Mouse (Mus musculus) heart, postnatal 0 days (tissue): ENCODE results near the gene Lrp1. TPM values are rescaled to one million over a fixed set of nuclear protein-coding genes. Genes with fewer than 3 reads are reported as not detected.

ENCODE experiments used
- ATAC-seq: fragments of 200-750 bp; cut with Nextera tagmentation; 2 replicates; pipeline ENCODE4 v1.8.0; 2017; ENCODE audit warnings: low read depth, moderate number of reproducible peaks, moderate library complexity; ENCODE audit not compliant: insufficient read depth
- DNase-seq: peaks from one replicate; pipeline ENCODE4 v3.0.0-alpha.2; 2016; ENCODE audit warnings: low spot score
- H3K27ac ChIP-seq: fragments of 300-500 bp; sonication (generic); 2 replicates; pipeline ENCODE4 v1.5.1; 2014; ENCODE audit warnings: low read depth, mild to moderate bottlenecking
- H3K27me3 ChIP-seq: fragments of 300-500 bp; sonication (generic); 2 replicates; pipeline ENCODE4 v1.6.1; 2014; ENCODE audit warnings: low read length, mixed read lengths; ENCODE audit not compliant: control insufficient read depth, insufficient read depth
- H3K36me3 ChIP-seq: fragments of 300-500 bp; sonication (generic); replicated peaks from 2 replicates; pipeline ENCODE4 v1.6.1; 2014; ENCODE audit warnings: low read length, mixed read lengths; ENCODE audit not compliant: control insufficient read depth, insufficient read depth
- H3K4me1 ChIP-seq: fragments of 300-500 bp; sonication (generic); 2 replicates; pipeline ENCODE4 v1.6.1; 2014; ENCODE audit warnings: antibody characterized with exemption; ENCODE audit not compliant: control insufficient read depth, insufficient read depth
- H3K4me2 ChIP-seq: fragments of 300-500 bp; sonication (generic); 2 replicates; pipeline ENCODE4 v1.6.1; 2014; ENCODE audit warnings: low read depth, mild to moderate bottlenecking, low read length, moderate library complexity
- H3K4me3 ChIP-seq: fragments of 300-500 bp; sonication (generic); 2 replicates; pipeline ENCODE4 v1.5.1; 2014; ENCODE audit warnings: low read depth, low read length
- H3K9ac ChIP-seq: fragments of 300-500 bp; sonication (generic); replicated peaks from 2 replicates; pipeline ENCODE4 v1.6.1; 2014; ENCODE audit warnings: low read depth, low read length, mixed read lengths
- H3K9me3 ChIP-seq: fragments of 300-500 bp; sonication (generic); replicated peaks from 2 replicates; pipeline ENCODE4 v1.6.1; 2016; ENCODE audit warnings: low read length; ENCODE audit not compliant: control insufficient read depth
- CTCF ChIP-seq: IDR thresholded peaks from 2 replicates; pipeline ENCODE4 v1.5.1; 2016; ENCODE audit warnings: antibody characterized with exemption, control low read depth, low read depth
- EP300 ChIP-seq: IDR thresholded peaks from 2 replicates; pipeline ENCODE4 v1.6.1; 2016; ENCODE audit warnings: antibody characterized with exemption, low read depth
- WGBS: fragments of 180-500 bp; shearing (Covaris S2); extraction: QIAGEN DNeasy Blood & Tissue Kit; methylation state at CpG from one replicate; pipeline ENCODE4 v1.1.7; 2014; 5-methylcytosine and 5-hydroxymethylcytosine counted together
- polyA plus RNA-seq: library from polyadenylated mRNA; unstranded; fragments of >200 nt; fragmentation: Nextera tagmentation; extraction: Ambion mirVana; gene quantifications from 2 replicates; pipeline ENCODE4 v1.2.1, GENCODE M21; 2015
- total RNA-seq: library from RNA; depleted of rRNA; stranded (reverse); fragments of >200 nt; gene quantifications from 2 replicates; pipeline ENCODE4 v1.2.3, GENCODE M21; 2014; ENCODE audit warnings: low replicate concordance

Gene Lrp1
- total and polyA plus RNA-seq, 2 experiments from 2014 or later: 15.7 to 65.9 TPM

GRCm38 (mm10) chr10:127586209-127586608 lies 34.7 kb downstream of the Lrp1 start:
- Histone ChIP-seq H3K4me2 (no peak overlapping the region), H3K36me3 (peaks cover 3% of the 10 kb centered on the region), H3K4me1 (no peaks in the 10 kb centered on the region), H3K4me3 (no peak overlapping the region), H3K27me3 (no peaks in the 10 kb centered on the region), H3K9ac (no peak overlapping the region), H3K27ac (no peak overlapping the region), H3K9me3 (no peaks in the 10 kb centered on the region)
- 75% methylated on average over 4 of the region's 4 CpGs for WGBS
- DNase-seq: no peak
- TF ChIP-seq CTCF (no peak), EP300 (no peak)
- ATAC-seq: no peak

- whole genome bisulfite sequencing: 83% methylated on average over 2 of the region's 2 CpGs
- ATAC-seq (no peak), DNase-seq (no peak)
- no peak overlapping the region for H3K27ac ChIP-seq
- TF ChIP-seq CTCF: no peak
- no peak for TF ChIP-seq EP300
- no peaks in the 10 kb centered on the region for H3K9me3 ChIP-seq
- H3K27me3 ChIP-seq: no peaks in the 10 kb centered on the region
- no peak overlapping the region for H3K4me2 ChIP-seq
- H3K4me3 ChIP-seq: no peak overlapping the region
- H3K9ac ChIP-seq: no peak overlapping the region
- H3K4me1 ChIP-seq: no peaks in the 10 kb centered on the region
- peaks cover 5% of the 10 kb centered on the region for H3K36me3 ChIP-seq
These were observed 35.4 kb downstream of the Lrp1 start for GRCm38 (mm10) chr10:127585598-127585997.

- ATAC-seq: no peak
- H3K36me3 ChIP-seq: peaks cover 5% of the 10 kb centered on the region
- no peak for TF ChIP-seq EP300
- no peak for TF ChIP-seq CTCF
These were observed 37.3 kb downstream of the Lrp1 start for GRCm38 (mm10) chr10:127583649-127584048.

GRCm38 (mm10) chr10:127581291-127581690 lies 39.7 kb downstream of the Lrp1 start:
- Histone ChIP-seq H3K27me3 (no peaks in the 10 kb centered on the region), H3K4me2 (no peak overlapping the region), H3K36me3 (peaks cover 12% of the 10 kb centered on the region), H3K4me1 (no peaks in the 10 kb centered on the region), H3K27ac (no peak overlapping the region), H3K9me3 (no peaks in the 10 kb centered on the region), H3K9ac (no peak overlapping the region), H3K4me3 (no peak overlapping the region)
- no peak for DNase-seq
- no peak for TF ChIP-seq EP300
- no peak for TF ChIP-seq CTCF
- ATAC-seq: no peak
- 68% methylated on average over 9 of the region's 9 CpGs for WGBS

More at GRCm38 (mm10) chr10:127583649-127584048, 37.3 kb downstream of the Lrp1 start:
- H3K27ac ChIP-seq: no peak overlapping the region
- 69% methylated on average over 8 of the region's 8 CpGs for WGBS
- no peak overlapping the region for H3K4me3 ChIP-seq
- H3K9ac ChIP-seq: no peak overlapping the region
- no peak for DNase-seq
- H3K27me3 ChIP-seq: no peaks in the 10 kb centered on the region
- H3K9me3 ChIP-seq: no peaks in the 10 kb centered on the region
- no peak overlapping the region for H3K4me2 ChIP-seq
- H3K4me1 ChIP-seq: no peaks in the 10 kb centered on the region

GRCm38 (mm10) chr10:127577982-127578381 lies 43.0 kb downstream of the Lrp1 start:
- H3K27me3 ChIP-seq: no peaks in the 10 kb centered on the region
- H3K4me1 ChIP-seq: no peaks in the 10 kb centered on the region
- no peak overlapping the region for H3K27ac ChIP-seq
- 84% methylated on average over 15 of the region's 15 CpGs for WGBS
- DNase-seq (no peak), ATAC-seq (no peak)
- TF ChIP-seq CTCF: no peak
- TF ChIP-seq EP300: no peak
- no peak overlapping the region for H3K4me3 ChIP-seq
- no peaks in the 10 kb centered on the region for H3K9me3 ChIP-seq
- H3K4me2 ChIP-seq: no peak overlapping the region
- no peak overlapping the region for H3K9ac ChIP-seq
- peaks cover 19% of the 10 kb centered on the region; the same call in 1 of the 2 replicates for H3K36me3 ChIP-seq

- Histone ChIP-seq H3K36me3 (peaks cover 19% of the 10 kb centered on the region; the same call in 1 of the 2 replicates), H3K27ac (no peak overlapping the region), H3K4me1 (no peaks in the 10 kb centered on the region), H3K9me3 (no peaks in the 10 kb centered on the region), H3K4me3 (no peak overlapping the region), H3K27me3 (no peaks in the 10 kb centered on the region), H3K4me2 (no peak overlapping the region), H3K9ac (no peak overlapping the region)
- DNase-seq (no peak), ATAC-seq (no peak)
- whole genome bisulfite sequencing: 78% methylated on average over 9 of the region's 9 CpGs
- TF ChIP-seq CTCF (no peak), EP300 (no peak)
These were observed 43.8 kb downstream of the Lrp1 start for GRCm38 (mm10) chr10:127577156-127577555.
